Mouse (Mus musculus): ENCODE measurements around the gene Id4. TPM values are rescaled to one million over a fixed set of nuclear protein-coding genes. Genes with fewer than 3 reads are reported as not detected.
A peak's percentile ranks its signal among the peaks of the same experiment; 100 is the strongest.

The Id4 gene
- total and polyA plus RNA-seq, 2 experiments from 2014 or later, result 116 to 158 TPM

DNA sequence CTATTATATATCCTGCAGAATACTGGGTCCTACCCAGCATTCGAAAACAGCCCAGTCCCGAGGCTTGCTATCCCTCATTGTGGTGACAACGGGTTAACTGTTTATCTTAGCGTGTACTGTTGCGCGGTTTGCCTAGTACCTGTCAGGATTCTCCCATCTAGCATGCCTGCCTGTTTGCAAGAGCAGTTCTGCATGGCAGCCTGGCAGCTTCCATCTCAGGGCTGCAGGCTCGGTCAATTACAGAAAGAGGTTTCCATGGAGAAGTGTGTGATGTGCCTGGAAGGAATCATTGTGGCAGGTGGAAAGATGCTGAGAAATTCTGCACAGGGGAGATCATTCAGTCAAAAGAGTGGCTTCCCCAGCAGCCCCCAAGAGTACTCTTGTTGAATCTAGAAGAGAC, 16.0 kb downstream of the Id4 start:
- Histone ChIP-seq H3K4me2 (ENCODE audit: low read depth, low read length, poor library complexity, severe bottlenecking) (no peak overlapping the region), H3K4me1 (ENCODE audit: insufficient read depth, low read length) (peaks cover 3% of the 10 kb centered on the region; the same call in 1 of the 2 replicates), H3K36me3 (ENCODE audit: insufficient read depth, low read length) (no peaks in the 10 kb centered on the region), H3K27me3 (ENCODE audit: insufficient read depth, low read length) (no peaks in the 10 kb centered on the region), H3K9me3 (ENCODE audit: low read length) (no peaks in the 10 kb centered on the region), H3K27ac (ENCODE audit: low read depth, low read length) (peak overlapping the region; percentile 55), H3K4me3 (ENCODE audit: low read depth, low read length) (no peak overlapping the region), H3K9ac (replicated peaks; ENCODE audit: low read length, poor library complexity, severe bottlenecking) (no peak overlapping the region)
- no peak for TF ChIP-seq CTCF (IDR thresholded peaks at IDR 0.05)
- WGBS, result 35% methylated on average over 7 of the region's 7 CpGs
- ATAC-seq (ENCODE audit: low FRiP score), result peak; percentile 56; the same call in 1 of the 2 replicates
- DNase-seq (ENCODE audit: low spot score), result peak; percentile 53

GRCm38 (mm10) chr13:48284426-48284825, 23.4 kb downstream of the Id4 start:
- DNase-seq (ENCODE audit: low spot score), result no peak

DNA sequence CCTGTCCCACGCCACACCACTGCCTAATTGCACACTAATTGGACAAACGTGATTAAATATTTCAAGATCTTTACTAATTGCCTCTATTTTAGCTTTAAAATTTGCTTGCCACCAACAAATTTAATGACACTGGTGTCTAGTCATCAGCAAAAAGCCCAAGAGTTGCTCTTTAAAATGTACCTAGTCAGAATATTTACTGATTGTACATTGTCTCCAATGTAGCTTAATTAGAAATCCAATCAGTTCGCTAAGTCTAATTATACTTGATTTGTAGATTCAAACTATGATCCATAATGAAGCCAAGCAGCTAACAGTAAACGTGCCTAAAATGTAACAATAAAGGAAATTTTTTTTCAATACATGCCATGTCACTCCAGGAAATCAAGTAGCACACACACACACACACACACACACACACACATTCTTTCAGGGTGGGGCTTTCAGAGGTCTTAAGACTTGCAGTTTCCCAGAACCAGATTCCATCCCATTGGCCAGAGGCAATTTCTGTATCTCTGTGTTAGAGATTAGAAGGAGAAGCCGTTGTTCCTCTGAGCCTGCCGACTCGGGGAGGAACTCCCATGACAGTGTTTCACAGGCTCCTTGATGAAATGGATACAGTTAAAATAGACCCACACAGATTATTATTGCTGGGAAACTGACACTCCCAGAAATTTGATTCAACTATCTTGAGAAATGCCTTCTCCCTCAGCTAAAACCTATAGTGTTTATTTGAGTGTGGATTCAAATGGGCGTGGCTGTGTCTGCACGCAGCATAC, 24.1 kb downstream of the Id4 start:
- no peak for TF ChIP-seq CTCF (IDR thresholded peaks at IDR 0.05)
- H3K27ac ChIP-seq (ENCODE audit: low read depth, low read length), result no peak overlapping the region
- ATAC-seq (ENCODE audit: low FRiP score), result no peak
- H3K27me3 ChIP-seq (ENCODE audit: insufficient read depth, low read length), result no peaks in the 10 kb centered on the region
- no peaks in the 10 kb centered on the region for H3K9me3 ChIP-seq (ENCODE audit: low read length)
- H3K4me3 ChIP-seq (ENCODE audit: low read depth, low read length), result no peak overlapping the region
- 0 out of 2 replicates have a peak overlapping the region, but pooled peaks have one; percentile 24 for H3K9ac ChIP-seq (replicated peaks; ENCODE audit: low read length, poor library complexity, severe bottlenecking)
- H3K36me3 ChIP-seq (ENCODE audit: insufficient read depth, low read length), result no peaks in the 10 kb centered on the region
- H3K4me2 ChIP-seq (ENCODE audit: low read depth, low read length, poor library complexity, severe bottlenecking), result no peak overlapping the region
- no peaks in the 10 kb centered on the region for H3K4me1 ChIP-seq (ENCODE audit: insufficient read depth, low read length)
- DNase-seq (ENCODE audit: low spot score), result no peak
- 63% methylated on average over 9 of the region's 9 CpGs for WGBS

More at GRCm38 (mm10) chr13:48284426-48284825, 23.4 kb downstream of the Id4 start:
- no peak overlapping the region for H3K4me2 ChIP-seq (ENCODE audit: low read depth, low read length, poor library complexity, severe bottlenecking)
- TF ChIP-seq CTCF (IDR thresholded peaks at IDR 0.05), result no peak
- H3K36me3 ChIP-seq (ENCODE audit: insufficient read depth, low read length), result no peaks in the 10 kb centered on the region
- 52% methylated on average over 9 of the region's 9 CpGs for WGBS
- H3K4me1 ChIP-seq (ENCODE audit: insufficient read depth, low read length), result no peaks in the 10 kb centered on the region
- ATAC-seq (ENCODE audit: low FRiP score), result no peak
- no peaks in the 10 kb centered on the region for H3K27me3 ChIP-seq (ENCODE audit: insufficient read depth, low read length)
- no peaks in the 10 kb centered on the region for H3K9me3 ChIP-seq (ENCODE audit: low read length)
- no peak overlapping the region for H3K4me3 ChIP-seq (ENCODE audit: low read depth, low read length)
- no peak overlapping the region for H3K9ac ChIP-seq (replicated peaks; ENCODE audit: low read length, poor library complexity, severe bottlenecking)
- H3K27ac ChIP-seq (ENCODE audit: low read depth, low read length), result no peak overlapping the region

DNA sequence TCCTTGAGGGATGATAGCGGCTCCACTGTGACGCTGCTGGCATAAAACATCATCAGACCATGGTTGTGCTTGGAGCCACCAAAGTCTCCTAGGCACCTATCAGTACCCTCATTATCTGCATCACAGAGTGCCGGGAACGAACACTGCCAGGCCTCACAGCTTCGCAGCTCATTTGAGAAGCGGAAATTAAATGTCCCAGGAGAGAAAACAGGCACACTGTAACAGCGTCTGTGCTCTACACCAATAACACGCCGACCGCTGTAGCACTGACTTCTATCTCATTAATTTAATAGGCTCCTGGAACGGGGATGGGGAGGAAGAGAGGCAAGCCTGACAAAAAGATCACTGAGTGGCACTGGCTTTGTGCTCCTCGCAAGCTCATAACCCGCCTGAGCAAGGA, 29.4 kb downstream of the Id4 start:
- H3K36me3 ChIP-seq (ENCODE audit: insufficient read depth, low read length), result no peaks in the 10 kb centered on the region
- ATAC-seq (ENCODE audit: low FRiP score), result peak; percentile 82
- H3K9me3 ChIP-seq (ENCODE audit: low read length), result no peaks in the 10 kb centered on the region
- no peak for TF ChIP-seq CTCF (IDR thresholded peaks at IDR 0.05)
- no peak overlapping the region for H3K4me3 ChIP-seq (ENCODE audit: low read depth, low read length)
- no peaks in the 10 kb centered on the region for H3K27me3 ChIP-seq (ENCODE audit: insufficient read depth, low read length)
- DNase-seq (ENCODE audit: low spot score), result peak; percentile 77
- H3K4me1 ChIP-seq (ENCODE audit: insufficient read depth, low read length), result no peaks in the 10 kb centered on the region; the same call in 1 of the 2 replicates
- peak overlapping the region; percentile 7; the same call in 1 of the 2 replicates for H3K4me2 ChIP-seq (ENCODE audit: low read depth, low read length, poor library complexity, severe bottlenecking)
- peak overlapping the region; percentile 71 for H3K27ac ChIP-seq (ENCODE audit: low read depth, low read length)
- no peak overlapping the region for H3K9ac ChIP-seq (replicated peaks; ENCODE audit: low read length, poor library complexity, severe bottlenecking)
- WGBS, result 23% methylated on average over 13 of the region's 13 CpGs

GRCm38 (mm10) chr13:48314500-48314899, 53.5 kb downstream of the Id4 start:
- 83% methylated on average over 7 of the region's 7 CpGs for WGBS
- ATAC-seq (ENCODE audit: low FRiP score), result no peak
- H3K27ac ChIP-seq (ENCODE audit: low read depth, low read length), result no peak overlapping the region

More at GRCm38 (mm10) chr13:48314500-48314899, 53.5 kb downstream of the Id4 start:
- Histone ChIP-seq H3K4me3 (ENCODE audit: low read depth, low read length) (no peak overlapping the region), H3K36me3 (ENCODE audit: insufficient read depth, low read length) (no peaks in the 10 kb centered on the region), H3K4me2 (ENCODE audit: low read depth, low read length, poor library complexity, severe bottlenecking) (no peak overlapping the region), H3K9ac (replicated peaks; ENCODE audit: low read length, poor library complexity, severe bottlenecking) (no peak overlapping the region), H3K4me1 (ENCODE audit: insufficient read depth, low read length) (no peaks in the 10 kb centered on the region), H3K27me3 (ENCODE audit: insufficient read depth, low read length) (no peaks in the 10 kb centered on the region), H3K9me3 (ENCODE audit: low read length) (no peaks in the 10 kb centered on the region)
- DNase-seq (ENCODE audit: low spot score), result no peak
- no peak for TF ChIP-seq CTCF (IDR thresholded peaks at IDR 0.05)
